In the genomic region with DNA sequence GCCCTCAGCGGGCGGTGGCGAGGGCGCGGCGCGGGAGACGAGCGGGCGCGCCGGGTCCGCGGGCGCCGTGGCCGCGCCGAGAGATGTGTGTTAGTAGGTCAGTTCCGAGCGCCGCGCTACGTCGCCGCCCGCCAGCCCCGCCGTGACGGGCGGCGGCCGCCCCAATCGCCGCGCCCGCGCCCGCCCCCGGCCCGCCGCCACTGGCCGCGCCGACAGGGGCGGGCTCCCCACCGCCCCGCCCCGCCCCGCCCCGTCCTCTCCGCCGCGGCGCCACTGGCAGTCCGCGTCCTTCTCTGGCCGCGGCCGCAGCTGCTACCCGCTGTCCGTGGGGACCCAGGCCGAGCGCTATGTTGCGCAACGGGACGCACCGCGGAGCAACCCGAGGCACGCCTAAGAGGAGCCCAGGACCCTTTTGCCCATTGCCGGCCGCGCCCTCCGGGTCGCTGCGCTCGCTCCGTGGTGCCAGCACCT, we compare ENCODE assay signal across 8 mouse cellular contexts. TPM values are rescaled to one million over a fixed set of nuclear protein-coding genes. Genes with fewer than 3 reads are reported as not detected.
DNase-seq lines count a peak whose midpoint lies in the region; ATAC-seq and TF ChIP-seq lines count a peak whose summit lies in the region.

Gene Nfil3, minus strand, starts transcription at position 123 of the 471 bp plus-strand sequence.

- TF ChIP-seq CTCF in E14TG2a.4 (conservative IDR thresholded peaks at IDR 0.05; ENCODE audit: low read length): no peak
- TF ChIP-seq CTCF in lung, postnatal 0 days (IDR thresholded peaks at IDR 0.05): no peak
- TF ChIP-seq CTCF in olfactory bulb, adult 2 months (IDR thresholded peaks at IDR 0.05; ENCODE audit: insufficient read depth, low read depth, low read length): no peak

- H3K27ac ChIP-seq in hindbrain, embryonic 10.5 days: peak within 1 kb of the TSS; percentile 92
- peak within 1 kb of the TSS; percentile 98 for H3K27ac ChIP-seq in lung, postnatal 0 days (ENCODE audit: low read length)
- peak within 1 kb of the TSS; percentile 92 for H3K27ac ChIP-seq in olfactory bulb, adult 2 months (ENCODE audit: insufficient read depth, low read depth, low read length)

- under 1% methylated on average over 78 of the region's 79 CpGs for WGBS in hindbrain, embryonic 10.5 days
- WGBS in lung, postnatal 0 days: 0% methylated on average over 38 of the region's 79 CpGs
- under 1% methylated on average over 42 of the region's 79 CpGs for WGBS in olfactory bulb, adult 2 months

- peak; percentile 88 to 90 for DNase-seq in adrenal gland, postnatal 36 days
- peak; percentile 19 to 72 for DNase-seq in frontal cortex, adult 2 months (ENCODE audit: extremely low spot score in 1 of 2, low spot score in 1 of 2)
- DNase-seq in hindbrain, embryonic 10.5 days (ENCODE audit: low spot score): peak; percentile 81
- peak in 1 of 2 experiments; percentile 54 for DNase-seq in layer of hippocampus, postnatal 14 days (ENCODE audit: low spot score in 2 of 2)
- DNase-seq in lung, postnatal 0 days (ENCODE audit: low spot score): peak; percentile 92
- DNase-seq in urinary bladder, postnatal 36 days (ENCODE audit: low spot score in 2 of 2): peak; percentile 65 to 86

- ATAC-seq in lung, postnatal 0 days: peak; percentile 85

- H3K4me1 ChIP-seq in E14TG2a.4 (replicated peaks; ENCODE audit: low read depth, low read length): peaks cover 29% of the 10 kb centered on the region
- peaks cover 48% of the 10 kb centered on the region for H3K4me1 ChIP-seq in hindbrain, embryonic 10.5 days (replicated peaks)
- peaks cover 9% of the 10 kb centered on the region; the same call in 1 of the 2 replicates for H3K4me1 ChIP-seq in lung, postnatal 0 days (ENCODE audit: insufficient read depth, low read depth, low read length)
- H3K4me1 ChIP-seq in olfactory bulb, adult 2 months (ENCODE audit: control insufficient read depth, insufficient read depth, low read length): peaks cover 18% of the 10 kb centered on the region

- peak within 1 kb of the TSS; percentile 89 for H3K4me3 ChIP-seq in E14TG2a.4 (replicated peaks; ENCODE audit: low read length)
- peak within 1 kb of the TSS; percentile 71 for H3K4me3 ChIP-seq in hindbrain, embryonic 10.5 days
- peak within 1 kb of the TSS; percentile 86 for H3K4me3 ChIP-seq in lung, postnatal 0 days (ENCODE audit: low read depth, low read length)
- H3K4me3 ChIP-seq in olfactory bulb, adult 2 months (ENCODE audit: insufficient read depth, low read depth, low read length): peak within 1 kb of the TSS; percentile 88

- peak within 1 kb of the TSS; percentile 99 for H3K4me2 ChIP-seq in lung, postnatal 0 days (replicated peaks; ENCODE audit: low read depth, low read length)

- peaks cover 66% of the 10 kb centered on the region for H3K27me3 ChIP-seq in E14TG2a.4 (ENCODE audit: insufficient read depth, low read length)
- H3K27me3 ChIP-seq in hindbrain, embryonic 10.5 days (ENCODE audit: insufficient read depth, poor library complexity, severe bottlenecking): peaks cover 37% of the 10 kb centered on the region
- no peaks in the 10 kb centered on the region for H3K27me3 ChIP-seq in lung, postnatal 0 days (replicated peaks; ENCODE audit: insufficient read depth, low read length)

- peak within 1 kb of the TSS; percentile 89 for H3K9ac ChIP-seq in lung, postnatal 0 days (replicated peaks; ENCODE audit: low read depth)

- H3K9me3 ChIP-seq in E14TG2a.4 (ENCODE audit: low read length): no peaks in the 10 kb centered on the region
- H3K9me3 ChIP-seq in hindbrain, embryonic 10.5 days: no peaks in the 10 kb centered on the region
- no peaks in the 10 kb centered on the region for H3K9me3 ChIP-seq in lung, postnatal 0 days (ENCODE audit: low read length)

- no peaks in the 10 kb centered on the region for H3K36me3 ChIP-seq in E14TG2a.4 (ENCODE audit: insufficient read depth, low read length)
- no peaks in the 10 kb centered on the region for H3K36me3 ChIP-seq in hindbrain, embryonic 10.5 days
- H3K36me3 ChIP-seq in lung, postnatal 0 days (ENCODE audit: insufficient read depth, low read length): no peaks in the 10 kb centered on the region

- no peak for TF ChIP-seq EP300 in lung, postnatal 0 days (IDR thresholded peaks at IDR 0.05)

- TF ChIP-seq POLR2A in olfactory bulb, adult 2 months (IDR thresholded peaks at IDR 0.05; ENCODE audit: insufficient read depth, low read depth, low read length): peak; percentile 35

RNA-seq across cellular contexts. Expression of gene Nfil3, which starts in this region (rescaled TPM):
- 10 to 100 TPM; 48.9 to 83.1 TPM for total RNA-seq in adrenal gland, postnatal 36 days (2021)
- 7.5 and 10.9 TPM in 2 replicates for polyA plus RNA-seq in frontal cortex, adult 2 months (2012; rRNA removed)
- 21.9 and 25.9 TPM in 2 replicates for polyA plus RNA-seq in hindbrain, embryonic 10.5 days (2016; fragmentation: Nextera tagmentation; extraction: Ambion mirVana)
- total RNA-seq in layer of hippocampus, postnatal 14 days (2021): 10 to 100 TPM; 10.7 to 13.6 TPM
- polyA plus RNA-seq in lung, postnatal 0 days (2015; fragmentation: Nextera tagmentation; extraction: Ambion mirVana): 18.6 and 18.7 TPM in 2 replicates
- polyA plus RNA-seq in olfactory bulb, adult 2 months (2012; ENCODE audit: insufficient read depth, insufficient read length, low replicate concordance, missing spikeins): not detected in 2 replicates
